Mouse (Mus musculus) megakaryocyte, adult 5-6 weeks (primary cell): ENCODE measurements around the gene Rcsd1. TPM values are rescaled to one million over a fixed set of nuclear protein-coding genes. Genes with fewer than 3 reads are reported as not detected.

Experiments
- ATAC-seq: 2 replicates; pipeline ENCODE4 v1.8.0; 2016; ENCODE audit warnings: mild to moderate bottlenecking, inconsistent platforms; ENCODE audit not compliant: poor library complexity, severe bottlenecking
- total RNA-seq, 2 experiments: library from RNA; stranded (forward) in 1 of 2; stranded (reverse) in 1 of 2; fragments of 153-499, 151-499 nt in 1 of 2; fragments of 221-1000, 200-1000 nt in 1 of 2; gene quantifications; 2 replicates each; pipeline versions ENCODE4 v1.2.3 to v1.2.4; 2015 to 2017

The Rcsd1 gene
- 82.1 and 88.8 TPM in 2 replicates for total RNA-seq (2015)
- 184 and 199 TPM in 2 replicates for total RNA-seq (2017)

DNA sequence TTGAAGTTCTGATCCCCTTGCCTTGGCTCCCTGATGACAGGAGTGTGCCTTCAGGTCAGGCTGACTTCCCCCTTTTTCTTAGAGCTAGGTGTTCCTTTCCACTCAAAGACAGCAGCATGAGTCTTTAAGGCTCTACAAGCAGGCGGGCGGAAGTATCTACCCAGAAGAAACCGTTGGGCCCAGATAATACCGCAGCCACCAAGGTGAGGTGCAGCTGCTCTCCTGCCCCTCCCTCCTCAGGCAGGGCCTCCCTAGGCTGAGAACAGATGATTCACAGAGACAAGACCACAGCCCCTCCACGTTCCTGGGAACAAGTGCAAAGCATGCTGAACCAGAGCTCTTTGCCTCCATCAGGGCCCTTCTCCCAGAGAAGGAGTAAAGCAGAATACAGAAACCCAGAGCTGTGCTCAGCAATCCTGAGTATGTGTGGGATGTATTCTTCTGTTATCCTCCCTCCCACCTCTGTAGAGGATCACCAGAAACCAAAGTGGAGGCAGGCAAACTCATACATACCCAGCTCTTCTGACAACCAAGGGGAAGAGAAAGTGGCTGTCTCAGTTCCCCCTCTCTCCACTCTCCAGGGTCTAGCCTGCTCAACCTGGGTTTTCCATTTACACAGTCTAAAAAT lies at the start of gene Rcsd1:
Gene Rcsd1, minus strand, starts transcription at position 129 of the 628 bp plus-strand sequence.
- ATAC-seq: peak; percentile 46

DNA sequence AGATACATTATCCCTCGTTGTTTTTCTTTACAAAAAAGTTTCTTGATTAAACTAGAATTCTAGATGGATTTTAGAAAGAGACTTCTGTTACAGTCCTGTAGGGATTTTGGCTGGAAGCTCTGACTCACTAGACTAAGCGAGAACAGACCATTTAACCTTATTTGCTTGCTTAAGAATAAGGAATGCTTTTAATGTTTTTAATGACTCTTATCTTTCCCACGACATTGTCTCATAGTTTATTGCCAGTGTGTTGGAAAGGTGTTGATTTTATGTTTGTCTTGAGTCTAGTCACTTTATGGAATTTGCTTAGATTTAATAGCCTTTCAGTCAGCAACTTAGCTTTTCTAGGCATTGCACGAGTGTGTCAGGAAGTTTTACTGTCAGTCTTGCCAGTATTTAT lies 45.6 kb upstream of the Rcsd1 start:
- ATAC-seq: no peak

DNA sequence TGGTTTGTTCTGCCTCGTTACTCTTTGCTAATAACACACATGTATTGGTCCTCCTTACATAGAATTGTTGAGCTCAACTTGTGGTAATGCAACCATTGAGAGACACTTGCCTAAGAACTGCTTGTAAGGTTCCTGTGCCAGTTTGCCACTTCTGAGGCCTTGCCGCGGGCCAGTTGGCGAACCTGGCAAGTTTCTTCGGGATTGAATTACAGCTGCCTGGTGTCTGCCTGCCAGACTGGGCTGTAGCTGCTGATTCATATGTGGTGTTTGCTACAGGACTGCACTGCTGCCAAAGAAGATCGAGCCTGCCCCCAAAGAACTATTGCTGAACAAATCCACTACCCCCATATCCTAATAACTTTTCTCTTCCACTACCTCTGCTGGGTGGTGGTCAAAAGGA lies 44.6 kb upstream of the Rcsd1 start:
- ATAC-seq: no peak

DNA sequence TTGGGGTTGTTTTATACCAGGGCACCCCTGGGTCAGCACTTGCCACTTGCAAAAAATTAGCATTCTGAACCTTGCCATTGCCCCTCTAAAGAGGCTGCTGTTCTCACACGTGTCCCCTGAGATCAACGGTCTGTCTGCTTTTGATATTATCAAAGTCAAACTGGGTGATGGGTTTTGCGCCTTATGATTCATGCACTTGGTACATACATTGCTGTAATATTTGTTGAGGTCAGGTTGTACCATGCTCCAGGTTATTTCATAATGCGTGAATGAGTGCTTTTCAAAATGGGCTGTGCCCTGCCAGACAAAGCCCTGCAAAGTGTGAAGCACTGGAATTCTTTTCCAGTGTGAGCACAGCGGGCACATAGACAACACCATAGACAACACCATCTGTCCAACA lies 42.3 kb upstream of the Rcsd1 start:
- ATAC-seq: no peak

DNA sequence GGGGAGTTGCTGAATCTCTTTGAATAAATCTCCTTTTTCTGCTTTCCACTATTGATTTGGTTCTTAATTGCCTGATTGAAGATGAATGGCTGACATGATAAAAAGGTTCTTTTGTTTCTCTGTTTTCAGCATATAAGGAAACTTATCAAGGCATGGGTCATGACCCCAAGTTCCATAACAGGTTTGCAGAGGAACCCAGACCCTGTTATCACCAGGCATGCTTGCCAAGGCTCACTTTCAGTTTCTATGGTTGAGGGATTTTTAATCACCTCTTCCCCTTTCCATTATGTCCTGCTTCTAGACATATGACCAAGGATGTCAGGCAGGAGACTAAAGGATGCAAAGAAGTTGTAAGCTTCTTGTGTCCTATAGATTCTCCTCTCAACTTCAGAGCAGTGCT lies 41.6 kb upstream of the Rcsd1 start:
- peak; percentile 85 for ATAC-seq

DNA sequence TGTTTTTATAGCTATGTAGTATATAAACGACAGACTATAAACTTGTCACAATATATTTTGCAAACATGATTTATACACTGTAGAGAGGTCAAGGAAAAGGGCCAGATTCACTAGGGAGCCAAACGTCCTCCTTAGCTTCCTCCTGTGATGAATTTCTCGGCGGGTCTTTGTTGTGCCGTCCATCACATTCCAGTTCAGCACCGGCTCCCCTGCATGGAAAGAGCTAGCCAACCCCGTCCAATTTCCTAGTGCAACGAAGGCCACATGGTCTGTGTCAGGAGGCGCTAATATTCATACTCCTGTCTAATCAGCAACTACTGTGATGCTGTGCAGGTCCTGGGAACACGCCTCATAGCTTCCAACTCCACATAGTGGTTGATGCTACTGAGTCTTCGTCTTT lies 38.5 kb upstream of the Rcsd1 start:
- no peak for ATAC-seq

DNA sequence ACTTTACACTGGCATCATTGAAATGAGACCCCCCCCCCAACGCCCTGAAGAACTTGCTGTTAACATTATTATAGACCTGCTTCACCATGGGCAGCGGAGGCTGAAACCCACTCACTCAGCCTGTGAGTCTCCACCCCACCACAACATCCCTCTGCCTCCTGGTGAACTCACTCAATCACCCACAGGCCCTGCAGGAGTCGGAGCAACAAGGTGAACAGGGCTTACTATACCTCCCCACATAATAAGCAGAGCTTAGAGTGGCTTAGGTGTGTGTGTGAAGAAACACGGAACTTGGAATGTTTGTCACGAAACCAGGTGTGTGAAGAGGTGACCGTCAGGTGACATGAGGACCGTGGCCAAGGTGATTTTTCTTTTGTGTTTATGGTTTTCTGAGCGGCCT lies 32.4 kb upstream of the Rcsd1 start:
- ATAC-seq: no peak

DNA sequence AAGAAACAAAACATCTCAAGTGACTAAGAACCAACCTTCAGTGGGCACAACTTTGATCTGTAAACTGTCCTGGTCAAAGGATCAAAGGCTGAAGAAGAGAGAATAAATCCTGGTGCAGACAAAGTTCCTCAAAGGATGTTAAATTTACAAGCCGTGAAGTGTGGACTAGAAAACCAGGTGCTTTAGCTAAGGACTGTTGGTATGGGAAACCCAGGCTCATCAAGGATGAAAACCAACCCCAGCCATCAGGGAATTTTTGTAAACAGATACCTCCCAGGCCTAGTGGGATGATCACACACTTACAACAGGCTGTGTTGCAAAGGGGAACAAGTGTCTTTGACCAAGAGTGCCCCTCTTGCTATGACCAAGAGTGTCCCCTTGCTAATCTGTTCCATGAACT lies 29.4 kb upstream of the Rcsd1 start:
- no peak for ATAC-seq

DNA sequence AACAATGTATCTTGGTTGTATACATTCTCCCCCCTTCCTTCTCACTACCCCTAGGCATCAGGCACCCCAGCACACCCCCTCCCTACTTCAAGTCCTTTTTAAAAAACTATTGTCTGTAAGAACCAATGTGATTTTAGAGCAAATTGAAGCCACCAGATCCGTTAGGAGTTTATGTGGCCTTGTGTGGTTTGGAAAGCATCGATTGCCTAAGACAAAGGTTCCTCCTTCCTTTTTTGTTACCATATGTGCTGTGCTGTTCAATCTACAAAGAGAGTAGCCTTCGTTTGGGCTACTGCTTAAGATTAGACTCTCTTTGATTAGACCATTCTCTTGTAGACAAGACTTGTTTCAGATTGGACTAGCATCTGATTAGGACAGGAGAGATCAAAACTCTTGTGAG lies 28.3 kb upstream of the Rcsd1 start:
- ATAC-seq: peak; percentile 53

DNA sequence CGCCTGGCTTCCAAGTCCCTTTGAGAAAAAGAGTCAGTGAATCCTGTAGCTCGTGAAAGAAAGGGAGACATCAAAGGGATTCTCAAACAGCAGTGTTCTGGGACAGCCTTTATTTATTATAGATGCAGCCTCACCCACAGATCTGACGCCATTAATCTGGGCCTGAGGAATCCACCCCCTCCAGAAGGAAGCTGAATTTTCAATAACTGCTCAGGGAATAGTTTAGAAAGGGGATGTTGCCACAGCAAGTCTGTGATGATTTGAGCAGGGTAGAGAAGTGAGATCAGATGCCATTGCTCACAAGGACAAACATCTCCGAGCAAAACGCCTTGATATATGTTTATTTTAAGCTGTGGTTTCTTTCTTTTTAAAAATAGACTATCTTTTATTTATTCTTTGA lies 27.9 kb upstream of the Rcsd1 start:
- ATAC-seq: peak; percentile 51

DNA sequence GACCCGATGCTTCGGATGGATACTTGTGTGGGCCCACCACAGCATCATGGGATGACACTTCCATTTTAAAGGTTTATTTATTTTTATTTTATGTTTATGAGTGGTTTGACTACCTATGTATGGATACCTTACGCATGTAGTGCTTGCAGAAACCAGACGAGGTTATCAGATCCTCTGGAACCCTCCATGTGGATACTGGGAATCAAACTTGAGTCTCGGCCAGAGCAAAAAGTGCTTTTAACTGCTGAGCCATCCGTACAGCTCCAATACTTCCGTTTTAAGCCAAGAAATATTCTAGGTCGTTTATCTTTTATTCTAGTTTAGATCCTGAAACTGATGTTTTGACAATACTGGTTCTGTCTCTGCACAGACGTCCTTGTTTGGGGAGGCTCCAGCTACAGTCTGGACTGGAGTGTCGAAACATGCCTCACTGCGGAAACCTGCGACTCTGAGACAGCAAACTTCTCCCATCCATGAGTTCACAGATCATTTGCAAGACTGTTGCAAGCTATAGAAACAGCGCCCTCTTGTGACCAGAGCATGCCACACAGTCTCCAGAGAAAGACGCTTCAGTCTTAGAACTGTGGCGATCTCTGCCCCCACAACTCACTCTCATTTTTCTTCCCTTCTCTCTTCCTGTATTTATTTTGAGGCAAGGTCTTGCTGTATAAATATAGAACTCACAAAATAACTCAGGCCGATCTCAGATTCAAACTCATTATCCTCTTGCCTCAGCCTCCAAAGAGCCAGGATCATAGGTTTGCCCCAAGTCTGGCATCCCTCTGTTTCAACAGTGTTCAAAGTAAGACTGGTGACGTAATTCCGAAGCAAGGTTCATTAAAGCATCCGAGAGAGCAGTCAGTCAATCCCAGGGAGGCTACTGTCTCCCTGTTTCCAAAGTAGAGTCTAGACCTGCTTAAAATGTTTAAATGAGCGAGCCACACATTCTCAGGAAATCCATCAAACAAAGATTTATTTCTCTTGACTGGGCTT lies 26.6 kb upstream of the Rcsd1 start:
- ATAC-seq: peak; percentile 73

DNA sequence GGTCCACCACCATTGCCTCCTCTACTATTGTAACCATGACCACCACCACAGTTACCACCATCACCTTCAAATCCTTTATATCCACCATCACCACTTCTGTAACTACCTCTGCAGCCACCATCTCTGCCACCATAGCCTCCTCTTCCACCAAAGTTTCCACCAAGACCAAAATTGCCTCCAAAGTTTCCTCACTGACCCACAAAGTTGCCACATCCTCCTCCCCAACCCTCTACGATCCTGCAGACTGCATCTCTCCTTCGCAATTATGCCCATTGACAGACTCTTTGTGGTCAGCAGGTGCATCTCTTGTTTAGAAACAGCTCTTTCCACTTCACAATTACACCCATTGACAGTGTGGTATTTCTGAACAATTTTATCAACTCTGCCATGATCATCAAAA lies 25.3 kb upstream of the Rcsd1 start:
- ATAC-seq: peak; percentile 38

DNA sequence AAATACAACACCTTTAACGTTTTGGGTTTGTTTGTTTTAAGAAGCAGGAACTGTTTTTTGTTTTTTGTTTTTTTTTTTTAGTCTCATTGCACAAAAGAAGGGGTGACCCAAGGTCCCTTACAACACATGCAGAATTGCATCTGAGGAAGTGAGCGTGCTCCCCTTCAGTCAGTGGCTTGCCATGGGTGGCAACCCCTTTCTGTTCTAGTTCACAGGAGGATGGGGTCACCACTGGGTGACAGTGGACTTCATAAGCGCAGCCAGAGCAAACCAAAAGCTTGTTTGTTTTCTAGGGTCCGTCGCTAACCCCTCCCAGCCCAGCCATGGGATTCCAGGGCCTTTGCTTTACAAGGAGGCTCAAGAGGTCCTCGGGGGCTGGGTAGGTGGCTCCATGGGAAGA lies 22.0 kb upstream of the Rcsd1 start:
- peak; percentile 77 for ATAC-seq

DNA sequence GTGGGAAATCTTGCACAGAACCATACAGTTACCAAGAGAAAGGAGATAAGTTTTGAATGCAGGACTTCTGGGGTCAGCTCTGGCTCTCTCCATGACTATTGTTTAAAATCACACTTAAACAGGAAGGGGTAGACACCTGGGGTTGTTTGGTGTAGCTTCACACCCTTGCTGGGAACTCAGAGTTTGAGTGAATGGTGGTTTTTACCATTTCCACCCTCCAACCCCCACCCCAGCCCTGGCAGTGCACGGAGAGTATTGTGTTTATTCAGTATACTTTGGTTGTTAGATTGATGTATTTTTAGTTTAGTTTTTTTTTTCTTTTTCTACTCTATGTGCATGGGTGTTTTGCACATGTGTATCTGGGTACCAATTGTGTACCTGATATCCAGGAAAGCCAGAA lies 20.6 kb upstream of the Rcsd1 start:
- no peak for ATAC-seq

DNA sequence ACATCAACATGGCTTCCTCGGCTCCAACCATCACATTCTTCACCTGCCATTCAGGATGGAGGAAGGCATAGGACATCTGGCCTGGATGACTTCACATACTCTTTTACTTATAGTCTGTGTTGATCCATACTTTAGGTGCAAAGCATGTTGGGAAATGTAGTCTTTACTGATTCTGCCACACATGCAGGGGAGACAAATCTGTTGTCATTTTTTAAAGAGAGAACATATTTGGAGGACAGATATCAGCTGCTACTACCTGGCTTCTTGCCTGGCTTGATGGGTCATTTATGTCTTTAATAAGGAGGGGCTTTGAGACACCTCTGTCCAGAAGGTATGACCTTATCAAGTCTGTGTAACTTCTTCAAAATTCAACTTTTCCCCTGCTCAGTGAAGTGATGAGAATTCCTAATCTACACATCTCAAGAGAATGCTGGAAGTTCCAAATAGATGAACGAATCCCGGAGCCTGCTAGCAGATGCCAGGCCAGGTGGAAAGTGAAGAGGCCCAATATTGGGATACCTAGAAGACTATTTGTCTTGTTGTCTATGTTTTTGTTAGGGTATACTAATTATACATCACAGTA lies 18.6 kb upstream of the Rcsd1 start:
- ATAC-seq: no peak

DNA sequence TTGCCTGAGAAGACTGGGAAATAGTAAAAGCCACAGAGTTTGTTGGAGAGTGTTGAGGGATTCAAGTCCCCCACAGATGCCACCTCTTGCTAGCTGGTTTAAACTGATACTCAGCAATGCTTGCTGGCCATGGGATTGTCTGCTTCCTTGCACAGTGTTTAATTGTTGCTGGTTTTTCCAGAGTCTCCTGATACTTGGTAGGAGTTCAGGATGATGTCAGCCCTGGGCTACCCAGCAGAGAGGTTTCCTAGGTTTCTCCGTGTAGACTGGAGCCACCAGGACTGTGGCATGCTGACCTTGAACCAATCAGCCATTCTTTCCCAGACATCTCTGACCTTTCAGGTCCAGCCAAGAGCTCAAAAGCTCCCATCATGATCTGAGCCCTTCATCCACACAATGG lies 17.4 kb upstream of the Rcsd1 start:
- ATAC-seq: no peak

DNA sequence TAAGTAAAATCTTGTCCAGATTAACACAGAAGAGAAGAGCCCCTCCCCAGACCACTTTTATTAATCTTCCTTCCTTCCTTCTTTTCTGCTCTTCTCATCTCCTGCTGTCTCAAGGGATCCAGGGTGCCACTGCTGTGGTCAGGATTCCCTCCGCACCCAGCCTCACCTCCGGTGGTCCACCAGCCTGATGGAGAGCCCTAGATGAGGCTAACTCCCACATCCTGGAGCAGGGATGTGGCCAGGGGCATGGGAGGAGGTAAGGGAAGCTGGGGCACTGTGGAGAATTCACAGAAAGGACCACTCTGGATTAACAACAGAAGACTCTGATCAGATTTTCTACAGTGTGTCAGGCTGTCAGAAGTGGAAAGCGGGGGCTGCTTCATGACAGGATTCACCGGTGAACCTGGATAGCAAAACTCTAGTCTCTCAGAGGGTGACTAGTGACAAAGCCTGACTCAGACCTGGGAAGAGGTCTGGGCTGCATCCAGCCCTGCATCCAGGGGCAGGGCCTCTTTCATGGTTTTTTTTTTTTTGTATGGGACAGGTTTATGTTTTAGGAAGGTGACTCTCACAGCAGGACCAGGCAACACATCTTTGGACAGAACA lies 15.6 kb upstream of the Rcsd1 start:
- ATAC-seq: no peak

DNA sequence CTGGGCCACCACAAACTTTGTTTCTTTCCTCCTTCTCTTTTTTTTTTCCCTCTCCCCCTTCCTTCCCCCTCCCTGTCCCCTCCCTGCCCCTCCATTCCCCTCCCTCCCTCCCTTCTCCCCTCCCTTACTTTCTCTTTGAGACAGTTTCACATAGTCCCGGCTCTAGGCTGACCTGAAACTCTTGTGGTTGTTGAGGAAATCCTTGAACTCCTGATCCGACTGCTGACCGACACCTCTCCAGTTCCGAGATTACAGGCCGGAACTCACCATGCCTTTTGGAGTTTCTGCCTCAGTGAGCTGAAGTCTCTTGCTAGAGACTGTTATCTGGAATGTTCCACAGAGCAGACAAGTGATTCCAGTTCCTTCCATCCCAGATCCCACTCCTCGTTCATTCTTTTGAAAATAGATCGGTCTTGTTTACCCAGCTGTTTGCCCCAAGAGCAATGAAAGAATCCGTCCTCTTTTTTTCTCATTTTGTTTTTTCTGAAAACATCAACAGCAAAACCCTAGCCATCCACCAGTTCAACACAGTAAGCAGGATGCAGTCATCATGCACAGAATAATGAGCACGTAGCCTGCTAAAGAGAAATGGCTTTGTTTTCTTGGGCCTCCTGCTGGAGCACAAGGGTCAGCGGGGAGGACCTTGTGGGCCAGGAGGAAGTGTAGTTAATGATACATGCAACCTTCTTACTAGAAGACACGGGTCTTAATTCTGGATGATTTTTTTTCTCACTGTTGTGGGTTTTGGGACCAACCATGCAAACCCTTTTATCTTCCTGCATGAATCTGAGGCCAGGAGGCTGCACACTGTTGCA lies 14.9 kb upstream of the Rcsd1 start:
- ATAC-seq: peak; percentile 67

DNA sequence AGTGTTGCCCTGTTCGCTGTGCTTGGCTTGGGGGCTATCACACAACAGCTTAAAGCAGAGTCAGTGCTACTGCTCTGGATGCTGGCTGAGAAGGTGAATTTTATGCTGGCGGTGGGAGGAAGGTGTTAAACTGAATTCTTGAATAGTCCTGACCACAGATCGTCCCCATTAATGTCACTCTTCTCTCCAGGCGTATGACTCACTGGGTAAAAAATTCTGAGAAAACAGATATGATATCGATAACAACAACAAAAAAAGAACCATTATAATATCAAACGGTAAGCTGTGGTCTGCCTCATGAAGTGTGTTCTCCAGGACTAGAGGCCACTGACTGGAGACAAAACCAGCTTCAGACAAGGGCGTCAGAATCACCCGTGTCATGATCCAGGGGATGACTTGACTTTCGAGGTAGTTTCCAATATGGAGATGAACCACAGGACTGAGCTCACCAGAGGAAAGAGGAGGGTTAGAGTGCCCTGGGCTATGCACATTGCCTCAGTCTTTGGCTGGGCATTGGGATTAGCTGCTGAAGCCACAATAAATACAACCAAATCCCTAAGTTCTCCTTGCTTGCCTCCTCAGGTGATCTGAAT lies 13.1 kb upstream of the Rcsd1 start:
- ATAC-seq: no peak

DNA sequence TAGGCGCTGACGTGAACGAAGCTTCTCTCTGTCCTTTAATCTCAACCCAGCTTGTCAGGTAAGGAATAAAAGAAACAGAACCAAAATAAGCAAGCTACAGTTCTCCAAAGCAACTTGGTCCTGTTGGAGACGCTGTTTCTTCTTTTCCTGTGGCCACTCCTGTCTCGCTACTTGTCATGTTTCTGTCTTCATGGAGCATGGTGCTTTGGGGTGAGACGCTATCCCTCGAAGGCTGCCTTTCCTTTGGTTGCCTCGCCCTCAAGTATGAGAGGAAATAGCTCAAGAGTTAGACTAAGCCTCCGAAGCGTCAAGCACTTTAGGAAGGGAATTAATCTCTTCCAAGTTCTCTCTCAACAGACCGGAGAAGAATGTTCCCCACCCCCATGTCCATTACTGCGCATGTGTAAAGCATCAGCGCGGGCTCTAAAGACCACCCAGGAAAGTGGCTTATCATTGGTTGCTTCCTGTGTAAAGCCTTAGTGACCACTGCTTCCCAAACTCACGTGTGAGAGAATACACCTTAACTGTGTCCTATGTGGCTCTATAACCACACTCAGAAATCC lies 9.1 kb upstream of the Rcsd1 start:
- peak; percentile 31 for ATAC-seq
